ENCODE assay signal across 32 mouse cellular contexts in the genomic region with DNA sequence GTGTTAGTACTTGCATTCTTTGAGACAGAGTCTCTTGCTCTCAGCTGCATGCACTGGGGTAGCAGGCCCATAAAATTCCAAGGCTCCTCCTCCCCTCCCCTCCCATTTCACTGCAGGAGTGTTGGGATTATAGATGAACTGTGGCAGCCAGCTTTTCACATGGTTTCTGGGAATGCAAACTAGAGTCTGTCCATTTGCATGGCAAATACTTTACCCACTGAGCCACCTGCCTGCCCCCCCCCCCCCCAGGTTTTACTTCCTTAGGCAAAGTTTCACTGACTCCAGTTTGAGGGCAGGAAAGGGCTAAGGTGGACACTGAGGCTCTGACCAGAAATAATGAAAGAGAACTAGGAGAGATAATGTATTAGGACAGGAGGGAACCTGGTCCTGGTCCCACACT.
"Had no signal": no experiment of that assay in that cellular context is flagged by ENCODE, and none has a peak within 500 bp of the region (broad histone marks: within the 10 kb centered on the region; RNA-seq: fewer than 3 reads in every experiment).

No protein-coding gene starts in this region.

- H3K4me3 ChIP-seq: limb, embryonic 10.5 days; limb, embryonic 12.5 days; limb, embryonic 13.5 days; limb, embryonic 15.5 days; liver, embryonic 12.5 days; liver, embryonic 13.5 days; liver, embryonic 15.5 days; lung, embryonic 15.5 days; megakaryocyte, embryonic 14.5 days; midbrain, embryonic 10.5 days; midbrain, embryonic 12.5 days; midbrain, embryonic 13.5 days; midbrain, embryonic 15.5 days; myocyte; neural tube, embryonic 12.5 days had no signal

- H3K4me1 ChIP-seq: limb, embryonic 15.5 days; liver, embryonic 12.5 days; liver, embryonic 13.5 days; liver, embryonic 15.5 days; lung, embryonic 15.5 days; megakaryocyte, embryonic 14.5 days; midbrain, embryonic 12.5 days; neural tube, embryonic 12.5 days had no signal

- DNase-seq: left cerebral cortex, postnatal 4 days; liver; liver, embryonic 13.5 days; liver, postnatal 0 days; lung, adult 18-20 months; lung, adult 2 months; lung, embryonic 14.5 days; lung, postnatal 10 days; lung, postnatal 14 days; lung, postnatal 36 days; lung, postnatal 4 days; midbrain, embryonic 14.5 days had no signal

- ATAC-seq: liver, embryonic 12.5 days; liver, postnatal 0 days; lung, postnatal 0 days; midbrain, embryonic 13.5 days; midbrain, embryonic 15.5 days; midbrain, embryonic 16.5 days had no signal

- H3K27ac ChIP-seq: limb, embryonic 10.5 days; limb, embryonic 12.5 days; limb, embryonic 13.5 days; limb, embryonic 15.5 days; liver, embryonic 12.5 days; liver, embryonic 13.5 days; liver, embryonic 14.5 days; liver, embryonic 15.5 days; lung, embryonic 15.5 days; macrophage; midbrain, embryonic 10.5 days; midbrain, embryonic 12.5 days; midbrain, embryonic 13.5 days; midbrain, embryonic 15.5 days; neural tube, embryonic 12.5 days had no signal

- H3K36me3 ChIP-seq: limb, embryonic 10.5 days; limb, embryonic 12.5 days; limb, embryonic 13.5 days; limb, embryonic 15.5 days; liver, embryonic 12.5 days; liver, embryonic 13.5 days; liver, embryonic 15.5 days; lung, embryonic 15.5 days; midbrain, embryonic 10.5 days; midbrain, embryonic 12.5 days; midbrain, embryonic 13.5 days; midbrain, embryonic 15.5 days; neural tube, embryonic 12.5 days had no signal

- H3K9me3 ChIP-seq: limb, embryonic 10.5 days; limb, embryonic 12.5 days; limb, embryonic 13.5 days; limb, embryonic 15.5 days; liver, embryonic 12.5 days; liver, embryonic 13.5 days; liver, embryonic 15.5 days; lung, embryonic 15.5 days; midbrain, embryonic 12.5 days; midbrain, embryonic 15.5 days; neural tube, embryonic 12.5 days had no signal

- H3K4me2 ChIP-seq: limb, embryonic 12.5 days; limb, embryonic 13.5 days; limb, embryonic 15.5 days; liver, embryonic 11.5 days; liver, embryonic 12.5 days; liver, embryonic 13.5 days; liver, embryonic 15.5 days; lung, embryonic 14.5 days; lung, embryonic 15.5 days; midbrain, embryonic 11.5 days; midbrain, embryonic 12.5 days; midbrain, embryonic 13.5 days; midbrain, embryonic 15.5 days; neural tube, embryonic 12.5 days had no signal

- H3K9ac ChIP-seq: limb, embryonic 12.5 days; limb, embryonic 13.5 days; limb, embryonic 15.5 days; liver, embryonic 12.5 days; liver, embryonic 13.5 days; liver, embryonic 14.5 days; liver, embryonic 15.5 days; liver, postnatal 0 days; lung, embryonic 14.5 days; lung, embryonic 15.5 days; midbrain, embryonic 12.5 days; midbrain, embryonic 13.5 days; midbrain, embryonic 15.5 days; neural tube, embryonic 12.5 days had no signal

- H3K27me3 ChIP-seq: limb, embryonic 12.5 days; limb, embryonic 13.5 days; limb, embryonic 15.5 days; liver, embryonic 12.5 days; liver, embryonic 13.5 days; liver, embryonic 15.5 days; lung, embryonic 15.5 days; megakaryocyte, embryonic 14.5 days; midbrain, embryonic 13.5 days; midbrain, embryonic 15.5 days; neural tube, embryonic 12.5 days had no signal
